Mouse (Mus musculus) CD4-positive, CD25-positive, alpha-beta regulatory T cell, adult 2 months (primary cell): ENCODE results near the gene Xlr4a.
"Not testable (repeated sequence)": the region's sequence is repeated elsewhere in the genome, so short reads cannot be mapped to it uniquely, and the experiment has no call there.

Experiments used
- DNase-seq: peaks from one replicate; pipeline ENCODE4 v3.0.0-alpha.2; 2012; ENCODE audit warnings: low read depth, low spot score

Gene Xlr4a

DNA sequence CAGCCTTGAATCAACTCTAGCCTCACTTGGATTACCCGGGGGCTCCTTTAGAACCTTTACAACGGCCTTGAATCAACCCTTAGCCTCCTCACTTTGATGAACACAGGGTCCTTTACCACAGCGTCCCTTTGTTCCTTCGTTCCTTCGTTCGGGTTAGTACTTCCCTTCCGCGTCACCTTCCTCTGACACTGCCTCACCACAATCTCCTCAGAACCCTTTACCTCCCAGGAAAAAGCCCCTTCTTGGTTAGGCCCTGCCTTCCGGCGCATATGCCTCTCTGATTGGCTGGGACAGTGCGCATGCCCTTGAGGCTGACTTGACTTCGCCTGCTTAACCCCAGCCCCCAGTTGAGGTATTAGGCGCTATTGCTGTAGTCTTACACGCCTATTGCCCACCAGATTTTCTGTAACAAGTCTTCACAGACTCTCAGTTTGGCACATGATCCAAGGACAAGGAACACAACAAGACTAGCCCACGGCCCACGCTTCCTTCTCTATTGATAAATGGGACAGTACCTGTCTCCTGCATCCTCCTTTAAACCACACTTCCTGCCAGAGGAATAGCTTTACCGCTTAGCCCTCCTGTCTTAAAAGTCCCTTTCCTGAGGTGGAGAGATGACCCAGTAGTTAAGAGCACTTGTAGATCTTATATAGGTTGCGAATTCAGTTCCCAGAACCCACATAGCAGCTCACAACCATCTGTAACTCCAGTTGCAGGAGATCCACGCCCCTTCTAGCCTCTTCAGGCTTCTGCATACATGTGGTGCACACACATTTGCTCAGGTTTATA is at the start of gene Xlr4a:
TSS of gene Xlr4a (minus strand) at position 212 of the 789 bp plus-strand sequence.
- peak; percentile 67 for DNase-seq

DNA sequence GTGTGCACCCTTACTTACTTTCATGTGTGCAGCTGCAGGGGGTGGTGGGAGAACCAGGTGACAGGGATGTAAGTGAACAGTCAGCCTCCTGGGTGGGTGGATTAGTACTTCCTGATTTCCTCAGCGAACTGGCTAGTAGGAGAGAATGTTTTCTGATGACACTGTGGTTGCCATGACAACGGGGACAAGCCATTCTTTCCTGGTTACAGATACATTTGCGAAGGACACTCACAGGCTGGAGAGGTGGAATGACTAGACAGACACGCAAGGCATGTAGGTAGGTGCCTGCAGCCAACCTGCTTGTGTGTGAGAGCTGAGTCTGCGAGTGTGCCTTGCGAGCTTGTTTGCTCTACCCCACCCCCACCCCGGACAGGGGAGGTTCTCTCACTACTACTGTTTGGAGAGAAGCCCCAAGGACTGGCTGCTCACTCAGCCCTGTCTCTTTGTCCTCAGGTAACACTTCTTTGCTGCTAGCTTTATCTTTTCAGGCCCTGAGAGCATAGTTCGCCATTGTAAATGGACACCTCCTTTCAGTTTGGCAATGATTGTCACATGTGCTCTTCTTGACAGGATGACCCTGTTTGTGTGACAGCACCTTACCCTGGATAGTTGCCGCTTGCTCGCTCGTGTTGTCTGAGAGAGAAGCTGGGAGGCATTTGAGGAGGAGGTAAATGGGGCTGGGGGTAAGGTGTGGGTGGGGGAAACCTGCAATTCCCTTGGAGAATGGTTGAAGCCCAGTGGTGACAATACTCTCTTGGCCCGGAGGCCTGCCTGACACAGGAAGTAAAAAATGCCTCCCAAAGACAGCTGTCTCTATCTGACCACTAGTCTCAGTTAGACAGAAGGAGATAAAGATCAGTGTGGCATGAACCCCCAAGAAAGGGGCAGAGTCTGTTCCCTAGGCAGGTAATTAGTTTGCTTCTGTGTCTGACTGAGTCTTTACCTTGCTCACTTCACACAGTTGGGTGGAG is 40.9 kb upstream of the Xlr4a start:
- not testable (repeated sequence) for DNase-seq

DNA sequence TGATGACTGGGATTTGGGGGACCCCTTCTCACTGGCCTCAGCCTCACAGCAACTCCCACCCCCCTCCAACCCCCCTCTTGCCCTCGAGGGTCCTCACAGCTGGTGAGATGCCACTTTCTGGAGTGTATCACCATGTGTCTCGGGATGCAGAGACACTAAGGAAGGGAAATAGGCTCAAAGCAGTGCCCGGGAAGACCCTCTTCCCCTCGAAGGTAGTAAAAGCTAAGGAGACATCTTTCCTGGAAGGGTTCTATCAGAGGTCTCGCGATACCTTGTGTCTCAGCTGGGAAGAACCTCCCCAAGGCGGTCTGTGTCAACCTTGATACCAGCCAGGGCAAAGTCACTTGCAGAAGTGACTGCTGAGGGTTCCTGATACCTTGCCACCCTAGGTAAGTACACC is 34.5 kb upstream of the Xlr4a start, which contains the start of gene Gm14685:
TSS of gene Gm14685 (plus strand) at position 301 of the 400 bp plus-strand sequence.
- DNase-seq = not testable (repeated sequence)

DNA sequence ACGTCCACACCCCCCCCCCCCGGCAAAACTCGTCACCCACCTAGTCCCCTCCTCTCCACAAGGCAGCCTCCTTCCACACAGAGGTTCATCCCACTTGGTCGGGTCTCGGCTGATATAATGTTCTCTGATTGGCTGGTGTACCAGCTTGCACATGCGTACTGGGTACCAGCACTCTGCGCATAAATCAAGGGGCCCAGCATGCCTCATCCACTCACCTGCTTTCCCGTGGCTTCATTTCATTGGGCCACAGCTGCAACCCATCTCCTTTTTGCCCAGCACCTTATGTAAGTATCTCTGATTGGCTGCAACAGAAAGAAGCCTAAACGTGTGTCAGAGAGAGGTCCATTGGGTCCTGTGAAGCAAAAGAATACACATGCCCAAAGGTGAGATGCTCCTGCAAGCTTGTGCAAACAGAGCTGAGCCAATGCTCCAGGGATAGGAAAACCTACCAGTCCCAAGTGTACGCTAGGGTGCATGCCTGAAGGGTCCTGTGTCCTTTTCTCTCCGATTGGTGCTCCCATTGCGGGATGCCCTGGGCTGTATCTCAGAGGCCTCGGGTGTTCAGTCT is 14.7 kb upstream of the Xlr4a start, which contains the start of gene Xlr3a:
TSS of gene Xlr3a (minus strand) at position 155 of the 568 bp plus-strand sequence.
- DNase-seq = peak; percentile 4

DNA sequence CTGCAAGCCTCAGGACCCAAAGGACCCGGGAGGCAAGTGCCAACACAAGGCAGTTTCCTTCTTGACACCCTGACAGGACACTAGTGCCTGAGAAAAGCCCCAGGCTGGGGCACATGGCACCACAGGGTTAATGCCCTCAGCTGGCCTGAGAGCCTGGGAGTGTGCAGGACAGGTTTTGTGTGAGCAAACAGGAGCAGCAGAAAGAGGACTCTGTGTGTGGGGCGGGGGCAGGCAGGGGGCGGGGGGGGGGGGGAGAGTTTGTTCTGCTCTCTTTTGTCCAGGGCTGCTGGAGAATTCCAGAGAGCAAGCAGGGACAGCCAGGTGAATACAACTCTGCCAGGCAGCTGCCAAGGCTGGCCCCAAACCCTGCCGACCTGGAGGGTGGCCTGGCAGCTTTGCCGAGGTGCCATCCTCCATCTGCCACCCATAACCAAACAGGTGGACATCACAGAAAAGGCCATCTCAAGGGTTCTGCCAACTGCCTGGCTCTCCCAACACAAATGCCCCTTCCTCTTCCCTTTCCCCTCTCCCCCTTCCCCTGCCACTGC is 15.4 kb downstream of the Xlr4a start:
- not testable (repeated sequence) for DNase-seq

DNA sequence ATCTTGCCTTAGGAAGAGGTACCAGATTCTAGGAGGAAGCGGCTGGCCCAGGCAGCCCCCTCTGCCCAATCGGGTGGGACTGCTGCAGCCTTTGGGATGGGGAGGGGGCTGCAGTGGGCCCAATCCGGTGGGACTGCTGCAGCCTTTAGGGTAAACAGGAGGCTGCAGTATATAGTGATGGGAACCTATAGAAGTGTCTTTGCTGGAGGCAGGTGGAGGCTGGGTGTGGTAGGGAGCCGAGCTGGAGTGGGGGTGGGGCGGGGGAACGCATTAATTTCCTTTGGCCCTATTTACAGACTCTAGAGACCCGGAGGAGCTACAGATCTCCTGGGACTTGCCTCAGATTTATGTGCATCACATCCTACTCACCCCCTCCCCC is 17.9 kb downstream of the Xlr4a start, which contains the start of gene Pnma3:
TSS of gene Pnma3 (plus strand) at position 373 of the 379 bp plus-strand sequence.
- no peak for DNase-seq

DNA sequence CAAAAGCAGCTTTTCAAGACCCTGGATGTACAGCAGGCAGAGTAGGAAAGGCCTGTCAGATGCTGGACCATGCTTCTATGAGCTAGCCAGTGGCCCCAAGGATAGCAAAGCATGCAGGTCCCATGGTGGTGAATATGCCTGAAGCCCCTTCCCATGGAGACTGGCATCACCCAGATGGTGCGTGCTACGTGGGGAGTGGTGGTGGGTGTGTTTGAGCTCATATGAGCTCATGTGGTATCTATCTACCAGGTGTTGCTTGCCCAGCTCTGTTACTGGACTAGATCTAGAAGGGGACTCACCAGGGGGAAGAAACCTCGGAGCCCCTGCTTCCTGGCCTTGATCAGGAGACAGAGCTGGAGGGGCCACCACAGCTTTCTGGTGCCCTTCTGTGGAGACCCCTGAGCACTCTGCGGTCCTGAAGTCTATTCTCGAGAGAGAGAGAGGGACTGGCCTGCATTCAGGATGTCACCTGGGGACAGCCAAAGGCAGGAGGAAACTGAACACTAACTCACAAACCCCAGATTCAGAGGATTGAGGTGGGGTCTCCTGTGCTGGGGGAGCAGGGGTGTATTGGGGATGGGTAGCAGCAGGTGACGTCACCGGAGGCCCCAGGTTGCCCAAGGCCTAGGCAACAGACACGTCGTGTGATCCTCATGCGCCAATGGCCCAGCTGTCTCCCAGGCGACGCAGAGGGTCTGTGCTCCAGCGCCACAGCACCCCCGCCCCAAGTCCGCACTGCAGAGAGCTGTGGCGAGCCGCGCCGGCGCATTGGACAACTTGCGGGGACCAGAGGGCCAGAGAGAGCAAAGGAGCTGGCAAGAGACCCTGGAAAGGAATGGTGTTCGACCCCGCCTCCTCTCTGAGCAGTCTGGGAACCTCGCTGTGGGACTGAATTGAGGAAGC is 18.5 kb downstream of the Xlr4a start:
- DNase-seq = no peak

DNA sequence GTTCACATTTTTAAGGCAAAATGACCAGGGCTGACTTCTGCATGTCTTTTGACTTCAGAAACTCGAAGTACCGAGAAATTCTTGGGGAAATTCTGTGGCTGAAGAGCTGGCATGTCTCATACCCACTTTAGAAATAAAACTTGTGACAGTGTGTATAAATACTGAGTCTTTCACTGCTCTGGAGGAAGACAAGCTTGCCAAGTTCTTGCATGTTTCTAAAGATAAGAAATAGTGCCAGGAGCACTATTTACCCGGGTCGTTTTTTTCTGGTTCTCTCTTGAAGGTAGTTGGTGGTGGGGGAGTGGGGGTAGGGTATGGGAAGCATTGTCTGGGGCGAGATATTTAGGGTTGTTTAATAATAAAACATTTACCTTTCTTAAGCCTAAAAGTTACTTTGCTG is 20.0 kb downstream of the Xlr4a start:
- no peak for DNase-seq

DNA sequence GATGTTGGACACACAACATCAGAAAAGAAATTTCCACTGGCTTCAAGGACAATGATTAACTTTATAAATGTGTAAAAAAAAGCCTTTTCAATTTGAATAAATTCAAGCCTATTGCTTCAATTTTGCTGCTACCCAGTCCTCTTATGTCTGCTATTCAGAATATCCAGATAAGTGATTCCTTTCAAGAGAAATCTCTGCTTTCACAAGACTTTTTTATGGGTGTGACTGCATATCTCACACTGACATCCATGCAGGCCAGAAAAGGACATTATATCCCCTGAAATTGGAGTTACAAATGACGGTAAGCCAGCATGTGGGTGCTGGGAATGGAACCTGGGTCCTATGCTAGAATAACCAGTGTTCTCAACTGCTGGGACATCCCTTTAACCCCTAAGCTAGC is 20.8 kb downstream of the Xlr4a start:
- DNase-seq = no peak

DNA sequence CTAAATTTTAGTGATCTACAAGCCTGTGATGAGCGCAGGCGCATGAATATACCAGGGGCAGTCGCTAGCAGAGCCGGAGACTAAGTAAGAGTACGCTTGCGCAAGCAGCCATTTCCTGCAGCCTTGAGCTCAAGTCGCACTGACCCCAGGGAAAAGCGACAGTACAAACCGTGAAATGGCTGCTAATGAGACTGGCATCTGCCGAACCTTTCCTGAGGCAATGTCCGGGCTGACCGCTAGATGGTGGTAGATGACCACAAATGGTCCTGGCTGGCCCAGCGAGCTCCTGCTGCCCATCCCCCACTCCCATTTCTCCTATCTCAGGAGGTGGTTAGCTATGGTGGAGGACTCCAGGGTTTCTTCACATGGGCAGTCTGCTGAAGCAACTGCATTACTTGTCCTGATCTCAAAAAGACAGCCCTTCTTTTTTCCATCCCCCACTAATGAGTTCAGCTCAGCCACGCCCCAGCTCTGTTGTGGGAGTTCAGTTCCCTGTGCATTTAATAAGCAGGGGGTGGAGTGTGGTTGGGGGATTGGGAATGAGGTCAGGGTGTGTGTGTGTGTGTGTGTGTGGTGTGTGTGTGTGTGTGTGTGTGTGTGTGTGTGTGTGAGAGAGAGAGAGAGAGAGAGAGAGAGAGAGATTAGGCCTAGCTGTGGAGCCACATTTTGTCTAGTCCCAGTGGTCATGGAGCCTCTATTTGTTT is 28.3 kb downstream of the Xlr4a start:
- peak; percentile 92 for DNase-seq

DNA sequence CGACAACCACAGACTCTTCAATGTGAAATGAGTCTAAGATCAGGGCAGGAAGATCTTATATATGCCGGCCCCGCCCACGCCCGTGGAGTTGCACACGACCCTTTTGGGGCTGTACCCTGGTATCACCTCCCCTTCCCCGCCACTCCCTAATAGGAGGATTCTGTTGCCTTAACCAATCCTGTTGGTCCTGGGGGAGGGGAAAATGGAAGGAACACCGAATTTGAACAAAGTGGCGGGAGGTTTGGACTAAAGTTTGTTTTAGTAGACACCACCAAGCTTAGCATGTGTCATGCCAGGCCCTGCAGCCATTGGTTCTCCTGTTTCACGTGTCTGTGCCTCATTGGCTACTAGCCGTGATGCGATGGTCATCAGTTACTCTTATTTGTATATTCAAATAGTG is 42.6 kb downstream of the Xlr4a start:
- DNase-seq = no peak

DNA sequence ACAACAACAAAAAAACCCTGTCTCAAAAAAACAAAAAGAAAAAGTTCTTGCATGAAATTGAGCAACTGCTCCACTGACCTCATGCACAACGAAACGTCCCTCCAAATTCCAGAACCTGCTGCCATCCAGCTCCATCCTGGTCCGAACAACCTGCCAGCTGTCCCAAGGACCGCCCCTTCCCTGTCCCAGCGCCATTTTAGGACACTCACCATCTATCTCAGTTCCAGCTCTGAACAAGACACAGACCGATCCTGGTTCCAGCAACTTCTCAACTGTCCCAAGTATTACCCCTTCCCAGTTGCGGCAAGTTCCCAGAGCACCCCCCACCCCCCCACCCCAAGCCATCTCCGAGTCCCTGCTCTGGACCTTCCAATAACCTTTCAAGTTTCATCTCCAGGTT is 43.4 kb downstream of the Xlr4a start:
- DNase-seq = no peak

DNA sequence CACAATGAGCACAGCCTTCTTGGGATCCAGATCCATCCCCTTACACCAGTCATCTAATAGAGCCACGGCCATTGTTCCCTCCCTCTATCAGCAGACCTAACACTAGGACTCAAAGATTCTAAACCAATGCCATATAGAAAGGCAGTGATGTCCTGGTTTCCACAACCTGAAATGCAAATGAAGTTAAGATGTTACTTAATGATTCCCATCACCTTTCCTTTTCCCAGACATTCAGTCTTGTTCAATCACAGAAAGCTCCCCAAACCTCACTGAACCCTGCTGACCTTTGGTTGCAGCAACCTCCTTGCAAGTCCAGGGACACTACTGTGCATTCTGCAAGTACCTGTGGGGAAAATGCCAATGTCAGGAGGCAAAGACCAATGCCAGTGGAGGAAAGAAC is 45.3 kb downstream of the Xlr4a start, which contains the start of gene Pnma5:
TSS of gene Pnma5 (minus strand) at position 101 of the 400 bp plus-strand sequence.
- DNase-seq = no peak
